Comparison of ENCODE assay signal across 8 mouse cellular contexts in genomic region chr14:27230262-27231022, GRCm38 (mm10).
DNase-seq lines count a peak whose midpoint lies in the region.

No protein-coding gene starts in this region.

- DNase-seq in B cell, adult 2 months = peak; percentile 49 to 50
- DNase-seq in Muller cell, postnatal 12 days (ENCODE audit: inconsistent ontology term) = peak; percentile 32
- peak; percentile 81 to 84 for DNase-seq in heart, adult 9 months (ENCODE audit: low spot score in 2 of 2)
- DNase-seq in kidney, postnatal 10 days = peak; percentile 55
- DNase-seq in lung, postnatal 25 days (ENCODE audit: low spot score) = peak; percentile 87
- peak; percentile 42 to 44 for DNase-seq in thymus, postnatal 10 days (ENCODE audit: low spot score in 2 of 2)
- DNase-seq in adrenal gland, postnatal 14 days = no peak
- no peak for DNase-seq in layer of hippocampus, adult 9-11 months

Comparison
In these comparisons a context has a peak if more than half of its experiments do, and no peak if none do; other contexts are left out.
1. DNase-seq: peak in B cell, adult 2 months (2 of 2), Muller cell, postnatal 12 days (single experiment), heart, adult 9 months (2 of 2), kidney, postnatal 10 days (single experiment), lung, postnatal 25 days (single experiment) and thymus, postnatal 10 days (2 of 2); none in adrenal gland, postnatal 14 days (single experiment) and layer of hippocampus, adult 9-11 months (single experiment).